Mouse (Mus musculus) thymus, postnatal 4 days (tissue): ENCODE results near the gene Xylt2.
A peak's percentile ranks its signal among the peaks of the same experiment; 100 is the strongest.
"Not testable (repeated sequence)": the region's sequence is repeated elsewhere in the genome, so short reads cannot be mapped to it uniquely, and the experiment has no call there.

Experiments used
- DNase-seq: peaks from one replicate; pipeline ENCODE4 v3.0.0; 2021

The Xylt2 gene

GRCm38 (mm10) chr11:94675446-94675845 is 1.9 kb downstream of the Xylt2 start:
- DNase-seq = no peak

- DNase-seq = no peak
Observed at GRCm38 (mm10) chr11:94674984-94675383, 2.3 kb downstream of the Xylt2 start.

GRCm38 (mm10) chr11:94665281-94665680 is 12.0 kb downstream of the Xylt2 start:
- no peak for DNase-seq

DNA sequence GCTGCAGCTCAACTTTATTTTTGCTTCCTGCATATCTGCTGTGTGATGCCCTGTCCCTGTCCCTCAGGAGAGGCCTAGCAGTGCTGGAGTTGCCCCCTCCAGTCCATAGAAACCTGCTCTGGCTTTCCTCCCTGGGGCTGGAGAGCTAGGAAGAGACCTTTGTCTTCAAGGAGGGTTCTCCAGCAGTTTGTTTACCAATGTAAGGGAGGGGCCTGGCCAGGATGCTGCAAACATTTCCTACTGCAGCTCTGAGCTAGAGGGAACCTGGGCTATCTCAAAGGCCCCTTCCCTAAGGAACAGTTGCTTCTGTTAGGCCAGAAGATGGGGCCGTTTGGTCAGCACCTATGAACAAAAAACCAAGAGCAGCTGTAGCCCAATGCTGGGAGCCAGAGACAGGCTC is 16.0 kb downstream of the Xylt2 start:
- DNase-seq = no peak

DNA sequence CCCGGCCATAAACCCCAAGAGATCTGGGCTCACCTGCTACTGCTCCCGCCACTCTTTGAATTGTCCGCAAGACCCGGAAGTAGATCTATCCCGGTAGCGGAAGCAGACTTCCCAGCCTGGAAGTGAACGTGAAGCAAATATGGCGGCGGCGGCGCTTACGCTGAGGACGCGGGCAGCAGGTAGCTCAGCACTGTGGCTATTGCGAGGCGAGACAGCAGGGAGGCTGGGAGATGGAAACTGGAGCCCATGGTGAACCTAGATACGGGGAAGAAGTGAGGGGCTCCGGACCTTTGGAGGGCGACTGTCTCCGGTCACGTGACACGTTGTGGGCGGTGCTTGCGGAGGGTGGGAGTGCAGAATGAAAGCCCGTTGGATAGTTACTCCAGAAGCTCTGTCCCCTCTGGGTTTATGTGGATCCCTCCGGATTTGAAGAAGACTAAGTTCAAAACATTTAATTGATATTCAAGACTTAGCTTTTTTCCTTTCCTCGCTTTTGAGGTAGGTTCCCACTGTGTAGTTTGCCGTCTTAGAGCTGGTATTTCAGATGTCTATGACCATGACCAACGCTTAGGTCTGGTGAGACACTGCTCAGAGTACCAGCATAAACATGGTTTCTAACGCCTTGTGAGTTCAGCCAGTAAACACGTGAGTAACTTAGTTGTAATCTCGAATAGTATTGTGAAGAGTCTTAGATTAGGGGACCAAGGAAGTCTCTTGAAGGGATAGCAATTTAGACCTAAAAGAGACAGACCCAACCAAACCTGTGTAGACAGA is 23.5 kb downstream of the Xylt2 start, which contains the start of the genes Mrpl27 and Eme1:
Mrpl27 (plus strand) TSS at position 105 of the 774 bp plus-strand sequence.
Eme1 (minus strand) TSS at position 302 of the 774 bp plus-strand sequence.
- peak; percentile 93 for DNase-seq

DNA sequence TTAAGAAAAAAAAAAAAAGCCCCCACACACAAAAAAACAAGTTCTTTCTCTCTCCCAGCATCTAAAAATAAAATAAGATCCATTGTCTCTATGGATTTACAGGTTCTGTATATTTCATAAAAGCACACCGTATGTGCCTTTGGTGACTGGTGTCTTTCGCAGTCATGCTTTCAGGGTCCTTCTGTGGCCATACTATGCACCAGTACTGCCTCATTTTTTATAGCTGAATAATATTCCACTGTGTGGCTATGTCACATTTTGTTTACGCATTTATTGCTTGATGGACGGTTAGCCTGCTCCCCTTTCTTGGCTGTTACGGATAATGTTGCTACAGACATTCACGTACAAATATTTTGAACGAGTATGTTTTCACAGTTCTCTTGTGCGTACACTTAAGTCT is 24.3 kb downstream of the Xylt2 start:
- DNase-seq = no peak

GRCm38 (mm10) chr11:94651241-94651640 is 26.1 kb downstream of the Xylt2 start:
- not testable (repeated sequence) for DNase-seq

GRCm38 (mm10) chr11:94646457-94646856 is 30.9 kb downstream of the Xylt2 start:
- no peak for DNase-seq

DNA sequence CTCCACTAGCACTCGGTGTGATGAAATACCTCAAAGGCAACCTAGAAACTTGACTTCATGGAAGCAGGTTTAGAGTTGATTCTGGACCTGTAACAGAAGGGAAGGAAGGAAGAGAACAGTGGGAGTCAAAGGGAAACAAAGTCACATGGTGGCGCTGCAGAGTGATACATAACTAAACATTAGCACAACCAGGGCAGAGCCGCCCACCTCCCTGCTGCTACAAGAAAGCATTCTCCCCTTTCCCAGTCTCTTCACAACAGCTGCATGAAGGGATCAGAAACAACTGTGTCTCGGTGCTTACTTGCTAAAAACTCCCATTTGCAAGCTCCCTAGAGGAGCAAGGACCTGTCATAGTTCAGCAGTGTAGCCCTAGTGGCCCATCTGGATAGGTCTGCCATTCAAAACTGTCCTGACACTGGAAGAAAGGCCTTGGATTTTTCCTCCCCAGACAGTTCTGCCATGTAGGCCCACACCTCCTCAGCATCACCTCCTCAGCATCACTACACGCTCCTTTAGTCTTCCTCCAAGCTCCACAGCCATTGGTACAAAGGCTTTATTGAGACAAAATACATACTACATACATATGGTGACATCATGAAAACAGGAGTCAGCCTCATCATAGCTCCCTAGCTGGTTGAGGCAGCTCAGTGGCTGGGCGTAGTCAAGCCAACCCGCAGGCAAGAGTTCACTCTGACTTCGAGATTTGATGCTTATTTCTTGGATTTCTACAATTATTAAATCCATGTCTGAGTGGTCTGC is 32.7 kb downstream of the Xylt2 start:
- no peak for DNase-seq

DNA sequence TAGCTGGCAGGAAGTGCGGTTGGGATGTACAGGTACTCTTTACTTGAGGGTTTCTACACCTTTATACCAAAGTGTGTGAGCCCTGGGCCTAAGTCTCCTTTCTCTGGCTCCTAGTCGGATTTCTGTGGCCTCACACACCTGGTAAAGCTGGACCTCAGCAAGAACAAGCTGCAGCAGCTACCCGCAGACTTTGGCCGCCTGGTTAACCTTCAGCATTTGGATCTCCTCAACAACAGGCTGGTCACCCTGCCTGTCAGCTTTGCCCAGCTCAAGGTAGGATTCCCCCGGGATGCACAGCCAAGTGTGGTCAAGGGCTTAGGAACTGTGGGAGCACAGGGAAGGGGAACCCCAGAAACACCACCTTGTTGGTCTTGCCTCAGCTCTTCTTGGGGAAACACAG is 42.9 kb downstream of the Xylt2 start:
- no peak for DNase-seq

DNA sequence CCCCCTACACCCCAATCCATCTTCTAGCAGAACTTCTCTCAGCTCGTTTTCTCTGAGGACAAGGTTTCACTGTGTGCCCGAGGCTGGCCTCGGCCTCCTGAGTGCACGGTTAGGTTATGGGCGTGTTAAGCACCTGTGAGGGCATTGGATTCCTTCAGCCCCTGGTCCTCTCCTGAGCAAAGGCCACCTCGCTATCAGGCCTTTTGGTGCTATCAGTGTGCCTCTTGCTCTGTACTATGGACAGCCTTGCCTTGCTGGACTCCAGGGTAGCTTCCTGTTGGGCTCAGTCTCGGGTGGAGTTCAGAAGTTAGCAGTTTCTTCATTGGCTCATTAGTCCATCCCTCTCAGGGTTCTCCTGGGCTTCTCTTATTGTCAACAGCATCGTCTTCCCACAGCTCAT is 44.3 kb downstream of the Xylt2 start:
- DNase-seq = no peak

DNA sequence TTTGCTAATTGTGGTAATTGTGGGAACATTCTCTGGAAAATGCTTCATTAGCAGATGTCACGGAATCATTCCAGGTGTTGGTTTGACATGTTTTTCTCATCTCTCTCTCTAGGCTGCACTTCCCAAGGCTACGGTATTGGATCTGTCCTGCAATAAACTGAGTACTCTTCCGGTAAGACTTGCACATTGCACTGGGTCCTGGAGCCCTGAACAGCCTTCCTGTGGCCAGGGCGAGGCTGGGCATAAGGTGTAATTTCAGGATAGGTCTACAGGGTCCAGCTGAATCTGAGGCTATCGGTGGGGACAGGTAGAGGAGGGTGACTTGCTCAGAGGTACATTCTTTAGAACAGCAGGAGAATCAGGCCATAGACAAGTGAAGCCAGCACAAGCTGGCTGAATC is 45.3 kb downstream of the Xylt2 start:
- DNase-seq = no peak

- peak; percentile 34 for DNase-seq
Observed at GRCm38 (mm10) chr11:94630199-94631011, 46.9 kb downstream of the Xylt2 start.

GRCm38 (mm10) chr11:94629884-94630198 is 47.5 kb downstream of the Xylt2 start:
- DNase-seq = no peak

DNA sequence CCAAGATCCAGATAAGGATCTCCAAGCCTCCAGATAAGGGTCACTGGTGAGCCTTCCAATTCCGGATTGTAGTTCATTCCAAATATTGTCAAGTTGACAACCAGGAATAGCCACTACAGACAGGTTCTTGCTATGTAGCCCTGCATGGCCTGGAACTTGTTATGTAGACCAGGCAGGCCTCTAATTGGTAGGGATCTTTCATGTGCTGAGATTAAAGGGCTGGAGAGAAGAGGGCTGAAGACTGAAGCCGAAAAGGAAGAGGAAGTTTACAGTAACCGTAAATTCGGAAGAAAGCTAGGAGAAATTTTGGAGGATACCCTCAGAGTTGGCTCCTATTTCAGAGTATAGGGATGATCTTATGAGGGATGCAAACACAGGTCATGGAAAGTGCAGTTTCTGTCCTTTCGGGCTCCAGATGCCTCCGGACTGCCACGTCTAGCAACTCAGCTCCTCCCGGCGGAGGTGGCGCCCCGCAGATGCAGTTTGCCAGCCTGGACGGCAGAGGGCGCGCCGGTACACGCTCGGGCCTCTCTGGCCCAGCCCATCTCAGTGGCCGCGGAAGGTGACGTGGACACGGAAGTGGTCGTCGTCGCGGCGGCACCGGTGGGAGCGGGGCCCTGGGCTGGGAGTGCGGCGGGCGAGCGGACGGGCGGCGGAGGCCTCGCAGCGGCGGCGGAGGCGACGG is 48.0 kb downstream of the Xylt2 start, which contains the start of gene Lrrc59:
Lrrc59 (plus strand) TSS at position 569 of the 685 bp plus-strand sequence.
- DNase-seq = peak; percentile 97

- DNase-seq = no peak
Observed at GRCm38 (mm10) chr11:94622162-94622561, 55.2 kb downstream of the Xylt2 start.

- DNase-seq = no peak
Observed at GRCm38 (mm10) chr11:94621458-94621852, 55.9 kb downstream of the Xylt2 start.

GRCm38 (mm10) chr11:94620766-94621457 is 56.4 kb downstream of the Xylt2 start:
- no peak for DNase-seq

GRCm38 (mm10) chr11:94617646-94618045 is 59.7 kb downstream of the Xylt2 start:
- DNase-seq = no peak

DNA sequence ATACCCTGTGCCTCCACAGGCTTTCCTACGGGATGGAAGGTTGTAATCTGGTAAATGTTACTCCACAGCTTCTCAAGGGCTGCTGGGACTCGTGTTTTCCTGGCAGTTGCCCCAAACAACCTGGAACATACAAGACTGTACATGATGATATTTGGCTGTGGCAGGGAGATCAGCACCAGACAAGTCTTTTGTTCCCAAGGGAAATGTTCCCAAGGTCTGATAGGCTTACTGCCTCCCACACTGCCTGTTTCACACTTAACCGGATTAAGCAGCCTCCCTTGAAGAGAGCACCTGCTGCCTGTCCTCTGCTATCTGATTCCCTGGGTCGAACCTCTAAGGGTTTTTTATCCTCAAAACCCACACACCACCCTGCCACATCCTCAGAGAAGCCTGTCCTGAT is 61.8 kb downstream of the Xylt2 start:
- no peak for DNase-seq

DNA sequence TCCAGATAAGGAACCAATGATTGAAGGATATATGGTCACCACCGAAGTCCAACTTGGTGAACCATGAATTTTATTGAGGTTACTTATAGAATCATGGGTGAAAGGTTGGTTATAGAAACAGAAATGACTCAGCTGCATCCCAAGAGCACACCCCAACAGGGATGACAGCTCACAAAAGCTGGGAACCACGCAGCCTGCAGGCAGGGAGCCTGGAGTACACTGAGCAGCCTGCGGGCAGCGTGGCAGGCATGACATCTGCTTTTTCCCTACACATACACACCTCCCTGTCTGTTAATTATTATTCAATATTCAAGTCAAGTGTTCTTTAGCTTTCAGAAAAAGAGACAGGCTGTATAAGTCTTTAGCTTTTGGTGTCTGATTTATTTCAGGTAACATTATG is 62.7 kb downstream of the Xylt2 start:
- DNase-seq = no peak
